Mouse (Mus musculus) heart, postnatal 36 days (tissue): Measurements from ENCODE around the gene Kcnn4. TPM values are rescaled to one million over a fixed set of nuclear protein-coding genes. Genes with fewer than 3 reads are reported as not detected.

Source experiments
- DNase-seq, 2 experiments: peaks; one replicate each; pipeline ENCODE4 v3.0.0; 2021 to 2022
- intact Hi-C: fragments of 180-260 bp; cut with DNase I; formaldehyde crosslinking; loops from one replicate; pipeline ENCODE4 v1.15.1; 2025
- total RNA-seq, 2 experiments: library from RNA; stranded (reverse); gene quantifications; 2 replicates each; pipeline ENCODE4 v1.2.3; 2021

The Kcnn4 gene
- total RNA-seq, 2 experiments from 2014 or later = 0.42 to 0.62 TPM

DNA sequence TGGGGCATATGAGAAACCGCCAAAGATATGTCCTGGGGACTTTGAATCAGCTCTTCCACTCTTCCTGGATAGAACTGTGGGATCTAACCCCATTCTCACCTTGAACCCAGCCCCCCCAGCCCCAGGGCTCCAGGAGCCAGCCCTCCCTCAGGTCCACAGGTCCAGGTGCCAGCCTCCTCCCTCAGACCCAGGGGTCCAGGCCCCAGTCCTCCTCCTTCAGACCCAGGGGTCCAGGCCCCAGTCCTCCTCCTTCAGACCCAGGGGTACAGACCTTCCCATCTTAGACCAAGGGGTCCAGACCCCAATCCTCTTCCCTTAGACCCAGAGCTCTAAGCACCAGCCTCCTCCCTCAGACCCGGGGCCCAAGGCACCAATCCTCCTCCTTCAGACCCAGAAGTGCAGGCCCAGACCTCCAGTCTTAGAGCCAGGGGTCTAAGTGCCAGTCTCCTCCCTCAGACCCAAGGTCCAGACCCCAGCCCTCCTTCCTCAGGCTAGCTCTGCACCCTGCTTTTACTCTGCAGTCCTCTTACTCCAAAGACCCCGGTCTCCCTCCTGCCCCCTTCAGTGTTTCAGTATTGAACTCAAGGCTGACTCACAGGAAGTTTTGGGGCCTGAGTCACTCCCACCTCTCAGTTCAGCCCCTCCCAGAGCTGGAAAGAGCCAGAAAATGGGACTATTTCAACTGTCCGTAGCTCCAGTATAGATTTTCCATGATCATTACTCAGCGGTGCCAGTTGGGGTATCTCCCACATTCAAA, 4.6 kb upstream of the Kcnn4 start:
- DNase-seq = no peak
- intact Hi-C loops = no loop called here

DNA sequence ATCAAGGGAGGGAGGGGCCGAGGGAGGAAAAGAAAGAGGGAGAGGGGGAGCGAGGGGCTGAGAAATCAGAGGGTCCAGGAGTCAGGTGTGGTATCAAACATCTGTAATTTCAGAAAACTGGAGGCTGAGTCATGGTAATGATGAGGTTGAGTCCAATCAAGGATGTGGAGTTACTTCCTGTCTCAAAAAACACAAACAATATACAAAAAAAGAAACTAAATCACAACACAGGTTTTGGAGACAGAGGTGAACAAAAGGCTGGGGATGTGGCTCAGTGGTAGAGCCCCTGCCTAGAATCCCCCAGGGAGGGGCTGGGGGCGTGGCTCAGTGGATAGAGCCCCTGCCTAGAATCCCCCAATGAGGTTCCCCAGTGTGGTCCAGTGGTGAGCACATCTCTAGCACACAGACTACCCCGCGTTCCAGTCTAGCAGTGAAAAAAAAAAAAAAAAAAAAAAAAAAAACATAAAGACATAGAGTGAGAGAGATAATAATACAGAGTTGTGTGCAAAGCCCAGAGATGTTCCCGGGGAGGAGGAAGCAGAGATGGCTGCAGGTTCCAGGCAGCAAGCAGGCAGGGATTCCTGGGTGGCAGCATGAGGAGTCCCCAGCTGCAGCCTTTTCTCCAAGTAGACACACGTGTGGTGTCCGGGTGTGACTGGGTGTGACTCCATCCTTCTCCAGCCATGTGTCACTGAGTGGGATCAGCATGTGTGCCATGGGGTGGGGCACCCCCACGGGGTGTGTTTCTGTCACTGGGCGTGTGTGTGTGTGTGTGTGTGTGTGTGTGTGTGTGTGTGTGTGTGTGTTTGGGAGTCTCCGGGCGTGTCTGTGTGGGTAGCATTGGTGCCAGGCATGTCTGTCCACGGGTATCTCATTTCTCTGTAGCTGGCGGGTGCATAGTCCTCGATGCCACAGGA, 3.1 kb upstream of the Kcnn4 start:
- DNase-seq = no peak
- intact Hi-C loops = no loop called here

DNA sequence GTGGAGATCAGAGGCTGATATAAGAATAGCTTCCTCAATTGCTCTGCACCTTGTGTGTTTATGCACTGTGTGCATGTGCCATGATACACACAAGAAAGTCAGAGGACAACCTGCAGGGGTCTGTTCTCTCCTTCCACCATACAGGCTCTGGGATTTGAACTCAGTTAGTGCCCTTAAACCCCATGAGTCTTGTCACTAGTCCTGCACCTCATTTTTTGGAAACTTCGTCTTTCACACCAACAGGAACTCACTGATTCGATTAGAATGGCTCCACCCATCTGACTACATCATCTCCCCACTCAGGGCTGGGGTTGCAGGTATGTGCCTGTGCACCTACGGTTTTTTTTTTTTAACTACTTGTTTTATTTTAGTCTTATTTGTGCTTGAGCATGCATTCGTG, 1.8 kb upstream of the Kcnn4 start:
- no peak for DNase-seq
- intact Hi-C loops = no loop called here

DNA sequence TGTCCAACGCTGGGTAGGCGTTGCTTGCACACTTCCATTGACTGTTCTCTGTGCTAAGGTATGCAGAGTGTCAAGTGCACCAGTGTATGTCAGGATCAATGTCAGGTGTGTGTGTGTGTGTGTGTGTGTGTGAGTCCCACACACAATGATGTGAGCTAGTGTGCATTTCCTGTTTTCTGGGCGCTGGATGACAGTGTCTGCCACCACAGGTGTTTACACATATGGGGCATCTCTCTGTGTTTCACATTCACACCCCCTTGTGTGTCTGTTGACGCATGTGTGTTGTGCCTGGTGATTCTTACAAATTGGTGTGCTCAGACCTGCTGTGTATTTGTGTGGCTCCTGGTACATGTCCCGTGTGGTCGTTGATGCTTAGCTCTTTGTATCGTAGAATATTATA, 1.1 kb upstream of the Kcnn4 start:
- DNase-seq = no peak
- intact Hi-C loops = no loop called here

DNA sequence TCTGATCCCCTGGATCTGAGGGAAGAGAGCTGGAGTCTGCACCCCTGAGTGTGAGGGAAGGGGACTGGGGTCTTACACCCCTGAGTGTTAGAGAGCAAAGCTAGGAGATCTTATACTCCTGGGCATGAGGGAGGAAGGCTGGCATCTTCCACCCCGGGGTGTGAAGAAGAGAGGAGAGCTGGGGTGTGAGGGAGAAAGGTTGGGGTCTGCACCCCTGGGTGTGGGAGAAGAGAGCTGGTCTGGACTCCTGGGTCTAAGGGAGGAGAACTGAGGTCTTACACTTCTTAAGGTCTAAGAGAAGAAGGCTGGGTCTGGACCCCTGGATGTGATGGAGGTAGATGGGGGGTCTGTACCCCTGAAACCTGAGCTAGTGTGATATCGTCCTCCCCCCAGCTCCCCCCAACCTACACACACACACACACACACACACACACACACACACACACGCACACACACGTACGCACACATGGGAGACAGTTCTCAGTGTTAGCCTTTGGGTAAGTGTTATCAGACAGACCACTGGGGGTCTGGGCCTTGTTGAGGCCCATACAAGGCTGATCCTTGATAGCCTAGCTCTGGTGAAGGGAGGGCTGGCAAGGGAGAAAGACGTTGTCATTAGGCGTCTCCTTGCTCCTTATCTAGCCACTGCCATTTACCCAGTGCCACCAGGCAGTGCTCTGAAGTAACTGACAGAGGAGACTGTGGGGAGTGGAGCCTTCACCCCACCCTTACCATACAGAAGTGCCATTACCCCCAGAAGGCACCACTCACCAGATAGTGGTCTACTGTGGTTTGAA, 1.1 kb downstream of the Kcnn4 start:
- intact Hi-C loops = no loop called here
- DNase-seq = no peak

DNA sequence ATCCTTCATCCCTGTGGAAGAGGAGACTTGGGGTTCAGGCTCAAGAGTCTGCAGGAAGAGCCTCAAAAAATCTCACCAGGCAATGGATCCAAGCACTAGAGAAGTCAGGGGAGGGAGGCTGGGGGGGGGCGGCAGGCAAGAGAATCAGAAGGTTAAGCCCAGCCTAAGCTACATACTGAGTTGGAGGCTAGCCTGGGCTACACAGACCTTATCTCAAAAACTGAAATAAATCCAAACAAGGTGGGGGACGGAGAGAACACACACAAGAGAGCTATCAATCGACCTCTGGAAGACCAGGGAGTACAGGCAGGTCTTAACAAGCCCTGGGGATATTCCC, 1.7 kb downstream of the Kcnn4 start:
- intact Hi-C loops = no loop called here
- DNase-seq = no peak

DNA sequence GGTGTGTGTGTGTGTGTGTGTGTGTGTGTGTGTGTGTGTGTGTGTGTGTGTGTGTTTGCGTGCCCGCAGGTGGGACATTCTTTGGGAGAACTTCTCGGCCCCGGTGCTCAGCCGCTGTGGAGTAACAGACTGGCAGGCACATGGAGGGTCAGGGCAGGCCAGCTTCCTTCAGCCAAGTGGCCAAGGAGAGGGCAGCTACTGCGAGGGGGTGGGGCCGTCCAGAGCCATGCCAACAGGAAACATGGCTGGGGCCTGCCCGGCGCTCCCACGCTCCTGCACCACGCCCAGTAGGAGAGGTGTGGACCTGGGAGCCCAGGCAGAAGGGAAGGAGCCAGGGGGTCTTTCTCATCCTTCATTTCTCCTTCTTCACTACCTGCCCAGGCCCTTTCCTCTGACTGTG, 2.2 kb downstream of the Kcnn4 start:
- intact Hi-C loops = no loop called here
- DNase-seq = peak in 1 of 2 experiments; percentile 19

DNA sequence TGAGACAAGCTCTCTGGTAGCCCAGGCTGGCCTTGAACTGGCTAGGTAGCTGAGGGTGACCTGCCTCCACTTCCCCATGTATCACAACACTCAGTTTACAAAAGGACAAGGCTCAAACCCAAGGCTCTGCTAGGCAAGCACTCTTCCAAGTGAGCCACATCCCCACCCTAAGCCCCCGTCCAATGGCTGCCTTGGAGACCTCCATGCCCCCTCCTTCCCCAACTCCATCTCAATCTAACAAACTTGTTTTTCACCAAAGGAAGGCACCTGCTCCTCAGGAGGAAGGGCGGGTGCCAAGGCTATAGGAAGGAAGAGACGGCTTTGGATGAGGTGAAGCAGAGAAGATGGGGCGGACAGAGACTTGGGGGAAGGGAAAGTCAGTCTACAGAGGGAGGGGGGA, 2.7 kb downstream of the Kcnn4 start:
- intact Hi-C loops = no loop called here
- DNase-seq = no peak

DNA sequence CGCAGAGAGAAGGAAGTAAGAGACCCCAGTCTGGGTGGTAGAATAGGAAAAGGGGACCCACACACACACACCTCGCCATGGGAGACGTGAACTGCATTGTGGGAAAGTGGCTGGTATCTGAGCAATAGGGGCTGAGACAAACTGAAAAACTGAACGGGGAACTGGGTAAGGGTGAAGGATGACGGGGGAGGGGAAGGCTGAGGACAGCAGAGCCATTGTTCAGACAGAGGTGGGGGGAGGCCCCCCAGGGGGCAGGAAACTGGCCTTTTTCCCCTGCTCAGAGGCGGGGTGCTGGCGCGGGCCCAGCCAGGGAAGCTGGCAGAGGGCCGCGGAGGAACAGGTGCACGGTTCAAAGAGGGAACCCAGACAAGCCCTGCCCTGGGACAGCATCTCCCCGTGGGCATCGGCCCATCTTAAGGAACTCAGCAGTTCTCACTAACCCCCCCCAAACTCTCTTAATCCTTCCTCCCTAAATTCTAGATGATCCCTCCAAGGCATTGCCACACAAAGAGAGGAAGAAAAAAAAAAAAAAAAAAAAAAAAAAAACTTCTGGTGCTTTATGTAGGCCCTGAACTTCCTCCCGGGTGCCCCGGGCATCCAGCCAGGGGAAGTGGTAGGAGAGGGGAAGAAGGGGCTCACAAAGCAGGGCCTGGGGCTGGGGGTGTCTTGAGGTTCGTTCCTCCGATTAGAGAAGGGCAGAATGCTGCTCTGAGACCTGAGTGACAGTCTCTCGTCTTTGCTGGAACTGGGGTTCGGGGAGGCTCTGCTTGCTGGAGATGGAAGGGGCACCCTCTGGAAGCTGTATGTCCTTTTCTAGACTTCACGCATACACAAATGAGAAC, 3.7 kb downstream of the Kcnn4 start:
- intact Hi-C loops = no loop called here
- DNase-seq = peak in 1 of 2 experiments; percentile 48

DNA sequence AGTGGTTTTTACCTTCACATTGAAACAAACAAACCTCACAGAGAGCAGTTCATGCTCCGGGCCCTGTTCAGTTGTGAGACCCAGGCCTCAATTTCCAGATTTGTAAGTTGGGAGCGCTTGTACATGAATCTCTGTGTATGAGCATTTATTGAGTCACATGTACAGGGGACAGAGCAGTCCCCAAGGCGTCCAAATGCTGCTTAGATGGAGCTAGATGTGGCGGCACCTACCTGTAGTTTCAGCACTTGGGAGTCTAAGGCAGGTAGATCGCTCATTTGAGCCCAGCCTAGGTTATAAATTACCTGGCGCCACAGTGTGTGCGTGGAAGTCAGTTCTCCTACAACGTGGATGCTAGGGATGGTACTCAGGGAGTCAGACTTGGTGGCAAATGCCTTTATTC, 6.4 kb downstream of the Kcnn4 start:
- DNase-seq = no peak

DNA sequence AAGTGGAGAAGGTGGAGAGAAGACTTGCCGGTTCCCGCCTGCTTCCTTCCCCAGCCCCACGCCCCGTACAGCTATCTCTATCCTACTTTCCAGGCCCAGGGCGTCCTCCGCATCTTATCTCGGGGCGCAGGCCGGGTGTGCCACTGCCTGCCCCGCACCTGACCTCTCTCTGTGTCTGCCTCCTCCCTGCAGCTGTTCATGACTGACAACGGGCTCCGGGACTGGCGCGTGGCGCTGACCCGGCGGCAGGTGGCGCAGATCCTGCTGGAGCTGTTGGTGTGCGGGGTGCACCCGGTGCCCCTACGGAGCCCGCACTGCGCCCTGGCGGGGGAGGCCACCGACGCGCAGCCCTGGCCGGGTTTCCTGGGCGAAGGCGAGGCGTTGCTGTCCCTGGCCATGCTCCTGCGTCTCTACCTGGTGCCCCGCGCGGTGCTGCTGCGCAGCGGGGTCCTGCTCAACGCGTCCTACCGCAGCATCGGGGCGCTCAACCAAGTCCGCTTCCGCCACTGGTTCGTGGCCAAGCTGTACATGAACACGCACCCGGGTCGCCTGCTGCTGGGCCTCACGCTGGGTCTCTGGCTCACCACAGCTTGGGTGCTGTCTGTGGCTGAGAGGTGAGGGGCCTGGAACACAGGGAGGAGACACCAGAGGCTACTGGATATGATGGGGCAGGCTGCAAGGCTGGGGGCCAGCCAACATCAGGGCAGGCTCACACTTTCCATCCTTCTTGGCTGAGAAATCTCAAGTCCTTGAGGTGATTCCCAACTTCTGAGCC, 7.2 kb downstream of the Kcnn4 start:
- intact Hi-C loops = no loop called here
- DNase-seq = peak; percentile 33 to 37

More for the DNA sequence above, 6.4 kb downstream of the Kcnn4 start:
- intact Hi-C loops = no loop called here

DNA sequence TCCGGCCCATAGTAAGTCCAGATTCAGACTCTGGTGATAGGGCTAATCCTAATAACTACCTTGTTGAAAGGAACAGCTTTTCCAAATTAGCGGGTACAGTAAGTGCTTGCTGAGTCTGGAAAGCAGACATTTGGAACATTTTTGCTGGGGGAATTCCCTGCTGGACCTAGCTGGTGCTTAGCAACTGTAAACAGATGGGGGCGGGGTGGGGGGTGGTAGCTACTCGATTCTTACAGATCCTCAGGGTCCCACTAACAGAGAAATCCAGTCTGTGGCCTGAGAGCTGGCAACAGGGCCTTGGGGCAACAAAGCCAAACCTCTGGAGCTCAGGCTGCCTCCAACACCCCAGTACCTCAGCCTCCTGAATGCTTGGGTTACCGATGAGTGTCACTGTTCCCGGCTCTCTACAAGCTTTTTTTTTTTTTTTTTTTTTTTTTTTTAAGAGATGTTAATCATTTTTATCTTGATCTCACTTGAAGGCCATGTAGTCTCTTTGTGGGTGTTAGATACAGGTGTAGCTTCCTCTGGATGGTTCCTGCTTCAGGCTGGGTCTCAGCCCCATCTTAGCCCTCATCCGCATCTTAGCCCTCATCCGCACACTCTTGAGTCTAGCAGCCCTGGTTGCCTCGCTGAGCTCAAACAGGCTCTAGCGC, 8.1 kb downstream of the Kcnn4 start:
- intact Hi-C loops = no loop called here
- no peak for DNase-seq

DNA sequence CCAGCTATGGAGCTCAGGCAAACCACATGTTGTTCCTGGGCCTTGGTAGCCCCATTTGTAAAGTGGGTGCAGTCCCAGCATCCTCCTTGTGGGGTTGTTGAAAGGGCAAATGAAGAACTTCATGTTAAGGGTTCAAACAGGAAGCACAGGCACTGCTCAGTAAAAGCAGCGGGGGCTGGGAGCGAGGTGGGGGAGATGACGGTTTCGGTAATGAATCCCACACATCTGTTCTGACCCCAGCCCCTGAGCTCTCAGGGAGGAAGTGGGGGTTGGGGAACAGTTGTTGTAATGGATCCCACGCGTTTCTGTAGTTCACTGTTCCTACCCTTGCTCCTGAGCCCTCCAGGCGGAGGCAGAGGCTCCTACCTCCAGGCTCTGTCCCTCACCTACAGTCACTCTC, 9.9 kb downstream of the Kcnn4 start:
- intact Hi-C loops = no loop called here

DNA sequence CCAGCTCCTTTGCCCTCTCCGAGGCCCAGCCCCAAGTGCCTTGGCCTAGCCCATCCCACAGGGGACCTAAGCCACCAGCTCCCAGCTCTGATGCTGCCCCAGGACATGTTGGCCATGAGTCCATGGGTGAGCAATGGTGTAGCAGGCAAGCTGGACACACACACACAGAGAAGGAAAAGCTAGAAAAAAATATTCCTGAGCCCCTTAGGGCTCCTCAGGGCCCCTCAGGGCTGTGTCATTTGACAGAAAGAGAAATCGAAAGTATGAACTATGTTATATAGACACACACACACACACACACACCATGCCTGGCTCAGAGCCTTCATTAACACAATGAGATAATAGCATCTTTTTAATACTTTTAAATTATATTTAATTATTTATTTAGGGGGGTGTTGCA, 10.3 kb downstream of the Kcnn4 start:
- no peak for DNase-seq
- intact Hi-C loops = no loop called here

More for the DNA sequence above, 9.9 kb downstream of the Kcnn4 start:
- no peak for DNase-seq

DNA sequence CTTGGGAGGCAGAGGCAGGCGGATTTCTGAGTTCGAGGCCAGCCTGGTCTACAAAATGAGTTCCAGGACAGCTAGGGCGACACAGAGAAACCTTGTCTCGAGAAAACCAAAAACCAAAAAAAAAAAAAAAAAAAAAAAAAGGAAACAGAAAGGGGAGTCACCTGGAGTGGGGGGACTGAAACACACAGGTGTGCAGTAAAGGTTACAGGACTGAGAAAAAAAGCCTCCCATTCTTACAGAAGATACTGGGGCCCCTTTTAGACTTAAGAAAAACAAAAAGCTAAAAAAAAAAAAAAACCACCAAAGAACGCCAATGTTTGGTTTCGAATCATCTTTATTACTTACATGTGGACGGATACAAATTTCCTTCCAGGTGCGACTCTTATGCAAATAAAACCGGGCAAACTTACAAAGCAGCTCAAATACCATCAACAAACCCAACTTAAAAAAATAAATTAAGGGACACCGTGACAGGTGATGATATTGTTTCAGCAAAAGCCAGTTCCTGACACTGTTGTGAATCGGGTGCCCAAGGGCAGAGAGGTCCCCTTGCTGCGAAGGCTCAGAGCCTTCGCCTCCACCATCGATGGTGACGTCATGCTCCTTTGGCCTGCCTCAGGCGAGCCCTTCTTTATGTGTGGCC, 12.8 kb downstream of the Kcnn4 start:
- no peak for DNase-seq
- intact Hi-C loops = no loop called here

DNA sequence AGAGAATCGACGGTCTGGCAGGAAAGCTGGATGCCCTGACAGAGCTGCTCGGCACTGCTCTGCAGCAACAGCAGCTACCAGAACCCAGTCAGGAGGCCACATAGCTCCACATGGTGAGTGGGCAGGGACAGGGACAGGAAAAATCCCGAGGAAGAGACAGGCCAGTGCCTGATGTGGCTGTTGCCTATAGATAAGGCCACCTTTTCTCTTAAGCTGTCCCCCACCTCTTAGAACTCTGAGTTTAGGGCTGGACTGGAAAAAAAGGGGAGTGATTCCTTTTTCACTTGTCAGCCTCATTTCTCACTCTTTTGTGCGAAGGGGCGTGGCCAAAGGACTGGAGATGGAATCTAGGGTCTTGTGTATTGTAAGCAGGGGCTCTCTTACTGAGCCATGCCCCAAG, 14.0 kb downstream of the Kcnn4 start:
- DNase-seq = no peak
- intact Hi-C loops = no loop called here

DNA sequence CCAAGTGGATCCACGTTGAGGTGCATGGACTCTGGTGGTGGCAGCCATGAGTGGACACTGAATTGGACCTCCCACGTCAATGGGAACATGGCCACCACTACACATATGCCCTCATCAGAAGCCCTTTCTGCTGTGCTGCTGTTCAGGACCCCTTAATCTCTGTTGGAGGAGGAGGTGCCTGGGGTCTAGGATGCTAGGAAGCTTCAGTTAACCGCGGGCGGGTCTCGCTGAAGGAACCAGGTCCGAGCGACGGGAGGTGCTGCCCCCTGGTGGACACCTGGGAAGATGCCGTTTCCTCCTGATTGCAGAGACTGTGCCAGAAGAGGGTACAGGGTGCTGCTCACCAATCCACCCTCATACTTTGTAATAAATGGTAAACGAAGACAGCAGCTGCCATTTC, 14.8 kb downstream of the Kcnn4 start:
- intact Hi-C loops = loop anchor here (1.0 to 5.0 kb wide), 3 partner anchors 21 to 58 kb away; no protein-coding TSS in a partner anchor
- peak; percentile 64 to 80 for DNase-seq

DNA sequence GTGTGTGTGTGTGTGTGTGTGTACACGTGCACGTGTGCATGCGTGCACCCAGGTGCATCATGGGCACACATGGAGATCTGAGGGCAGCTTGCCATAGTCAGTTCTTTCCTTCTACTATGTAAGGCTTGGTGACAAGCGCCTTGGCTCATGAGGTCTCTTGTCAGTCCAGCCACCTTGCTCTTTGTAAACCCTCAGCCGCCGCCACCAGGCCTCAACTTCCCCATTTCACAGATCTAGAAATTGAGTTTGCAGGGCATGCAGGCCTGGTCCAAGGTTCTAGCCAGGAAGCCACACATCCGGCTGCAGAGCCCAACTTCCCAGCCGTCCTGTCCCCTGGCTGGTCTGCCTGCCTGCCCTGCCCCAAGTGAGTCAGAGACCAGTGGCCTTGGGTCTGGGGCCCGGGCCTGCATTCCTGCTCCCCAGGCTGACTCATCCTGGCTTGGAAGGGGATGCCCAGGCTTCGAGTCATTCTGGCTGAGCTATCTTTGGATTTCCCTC, 17.0 kb downstream of the Kcnn4 start:
- intact Hi-C loops = loop anchor here (5.0 kb wide), 1 partner anchor 60 kb away; no protein-coding TSS in a partner anchor

More for the DNA sequence above, 17.0 kb downstream of the Kcnn4 start:
- DNase-seq = no peak
